Mouse (Mus musculus) Patski (cell line): ENCODE results near the gene Rrp1. TPM values are rescaled to one million over a fixed set of nuclear protein-coding genes. Genes with fewer than 3 reads are reported as not detected.

ENCODE experiments used
- ATAC-seq: fragments of 100-300 bp; one replicate; pipeline ENCODE4 v1.8.0; 2021
- CTCF ChIA-PET: fragments of 350-600 bp; sonication (Branson Sonifier 250); formaldehyde crosslinking; loops from one replicate; lab custom pipeline; 2022; ENCODE audit warnings: inconsistent platforms; lab: Charles Lee
- POLR2A ChIA-PET: fragments of 350-600 bp; sonication (Branson Sonifier 250); formaldehyde crosslinking; loops from one replicate; lab custom pipeline; 2022; ENCODE audit warnings: antibody characterized with exemption, inconsistent platforms; lab: Charles Lee
- DNase-seq: peaks from one replicate; pipeline ENCODE4 v3.0.0-alpha.2; 2011; ENCODE audit warnings: low read depth, low spot score
- H3K27me3 ChIP-seq: fragments of 371-371 bp; one replicate; pipeline ENCODE4 v1.5.1; 2021
- CTCF ChIP-seq: fragments of 100-300 bp; IDR thresholded peaks from one replicate; pipeline ENCODE4 v1.5.1; 2021
- in situ Hi-C: fragments of 300-500 bp; cut with MboI; formaldehyde crosslinking; loops from 3 replicates; pipeline ENCODE4 v1.11.1; 2018; ENCODE audit warnings: low pct_unique_long_range_greater_than_20kb, mixed read lengths
- polyA plus RNA-seq: library from polyadenylated mRNA; unstranded; gene quantifications from one replicate; pipeline ENCODE4 v1.2.3, GENCODE M21; 2021

Rrp1 gene
- polyA plus RNA-seq, 1 experiment from 2014 or later: 297 TPM

DNA sequence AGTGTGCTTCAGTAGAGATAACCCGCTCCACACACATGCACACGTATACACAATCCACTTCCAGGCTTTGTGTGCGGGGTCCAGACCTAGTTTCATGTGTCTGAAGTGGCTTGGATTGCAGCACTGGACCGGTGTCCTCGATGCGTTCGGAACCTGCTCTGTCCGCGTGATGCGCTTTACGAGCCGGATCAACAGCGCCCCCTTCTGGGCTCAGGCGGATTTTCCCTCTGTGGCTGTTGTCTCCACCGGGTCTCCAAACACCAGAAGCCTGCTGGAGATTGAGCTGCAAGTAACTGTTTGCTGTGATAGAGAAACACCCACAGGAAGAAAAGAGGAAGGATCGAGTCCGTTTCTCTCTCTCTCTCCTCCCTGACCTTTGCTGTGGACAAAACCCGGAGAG is 20.8 kb downstream of the Rrp1 start:
- POLR2A ChIA-PET: interaction anchor here (1.5 kb wide), 1 partner anchor 36 kb away, joined by 3 read pairs; no protein-coding TSS in a partner anchor
- DNase-seq: no peak
- no peaks in the 10 kb centered on the region for H3K27me3 ChIP-seq
- in situ Hi-C loops: loop anchor here (5.0 to 25.0 kb wide), 4 partner anchors 70 to 355 kb away; partner anchors contain the start of genes Aire, Dnmt3l and Pwp2
- CTCF ChIA-PET: interaction anchor here (0.7 to 2.8 kb wide), 26 partner anchors 9 to 174 kb away, joined by 3 to 28 read pairs (median 4); no protein-coding TSS in a partner anchor
- TF ChIP-seq CTCF: no peak
- no peak for ATAC-seq

DNA sequence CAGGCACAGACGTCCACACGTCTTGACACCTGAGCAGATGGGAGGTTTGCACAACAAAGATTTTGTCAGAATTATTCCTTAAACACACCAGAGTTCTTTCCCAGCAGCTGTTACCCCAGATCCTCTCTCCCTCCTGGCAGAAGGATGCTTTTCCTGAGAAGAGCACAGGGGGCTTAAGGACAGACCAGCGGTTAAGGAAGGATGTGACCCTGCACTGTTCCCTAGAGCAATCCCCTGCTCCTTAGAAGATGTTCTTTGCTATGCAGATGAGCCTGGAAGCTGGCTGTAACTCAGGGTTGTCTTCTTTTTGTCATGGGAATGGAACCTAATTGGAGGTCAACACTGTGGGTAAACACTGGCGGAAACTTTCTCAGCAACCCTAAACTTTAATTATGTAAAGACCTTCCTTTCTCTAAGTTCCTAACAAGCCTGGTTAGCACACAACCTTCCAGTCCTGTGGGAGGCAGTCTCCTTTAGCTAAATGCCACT is 21.8 kb downstream of the Rrp1 start:
- POLR2A ChIA-PET: no interaction called here
- CTCF ChIA-PET: interaction anchor here (0.7 to 2.8 kb wide), 17 partner anchors 8 to 144 kb away, joined by 3 to 28 read pairs (median 6); no protein-coding TSS in a partner anchor
- H3K27me3 ChIP-seq: no peaks in the 10 kb centered on the region
- no peak for DNase-seq
- TF ChIP-seq CTCF: no peak
- in situ Hi-C loops: loop anchor here (5.0 to 25.0 kb wide), 4 partner anchors 69 to 354 kb away; partner anchors contain the start of genes Aire, Dnmt3l and Pwp2
- no peak for ATAC-seq

DNA sequence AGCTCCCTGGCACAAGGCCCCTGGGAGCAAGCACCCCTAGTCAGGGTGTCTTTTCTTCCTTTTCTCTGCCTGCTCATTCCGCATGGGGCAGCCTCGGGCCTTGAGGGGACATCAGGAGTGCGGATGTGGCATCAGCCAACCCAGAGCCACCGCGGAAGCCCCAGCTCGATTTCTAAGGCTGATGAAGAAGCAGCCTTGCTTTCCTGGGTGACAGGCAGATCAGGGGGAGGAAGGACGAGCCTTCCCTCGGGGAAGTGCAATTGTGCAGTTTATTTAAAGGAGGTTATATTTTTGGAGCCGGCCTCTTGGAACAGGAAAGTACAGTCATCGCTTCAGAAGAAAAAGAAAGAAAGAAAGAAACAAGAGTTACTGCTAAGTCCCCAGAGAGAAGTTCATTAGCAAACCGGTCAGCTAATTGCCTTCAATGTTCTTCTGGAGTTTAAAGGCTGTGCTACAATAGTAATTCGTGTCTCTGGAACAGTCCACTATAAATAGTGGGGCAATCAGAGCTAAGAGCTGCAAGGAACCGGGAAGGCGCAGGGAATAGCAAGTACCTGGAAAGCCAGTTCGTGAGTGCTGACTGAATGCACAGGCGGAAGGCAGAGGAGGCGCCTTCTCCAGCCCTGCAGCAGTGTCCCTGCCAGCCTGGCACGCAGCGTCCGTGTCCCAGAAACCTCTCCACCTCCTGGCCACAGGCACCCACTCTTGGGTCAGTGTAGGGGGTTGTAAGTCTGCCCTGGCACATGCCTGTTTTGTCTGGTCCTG is 24.4 kb downstream of the Rrp1 start:
- DNase-seq (no peak), ATAC-seq (no peak)
- ChIA-PET CTCF (interaction anchor here (0.8 to 1.7 kb wide), 5 partner anchors 10 to 110 kb away, joined by 3 to 5 read pairs (median 3); partner anchors contain the start of gene Rrp1), POLR2A (no interaction called here)
- no peak for TF ChIP-seq CTCF
- in situ Hi-C loops: loop anchor here (25.0 kb wide), 1 partner anchor 351 kb away; the partner anchor contains the start of genes Aire and Dnmt3l
- peaks cover 7% of the 10 kb centered on the region for H3K27me3 ChIP-seq

DNA sequence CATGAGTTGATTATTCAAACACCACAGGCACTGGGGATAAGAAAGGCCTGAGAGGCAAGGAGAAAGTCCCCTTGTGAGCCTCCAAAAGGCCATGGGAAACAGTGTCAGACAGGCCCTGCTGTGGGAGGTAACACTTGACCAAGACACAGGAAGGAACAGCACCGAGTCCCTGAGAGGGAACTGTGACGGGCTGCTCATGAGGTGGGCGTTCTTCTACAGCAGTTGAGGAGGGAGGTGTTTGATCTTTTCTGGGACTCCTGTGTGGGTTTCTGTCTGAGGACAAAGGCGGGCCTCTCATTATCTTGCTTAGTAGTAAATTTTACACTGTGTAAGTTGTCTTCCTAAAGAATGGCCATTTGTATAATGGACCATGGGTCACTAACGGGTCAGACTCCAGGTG is 27.3 kb downstream of the Rrp1 start:
- ChIA-PET POLR2A (no interaction called here), CTCF (interaction anchor here (1.3 kb wide), 1 partner anchor 29 kb away, joined by 4 read pairs; no protein-coding TSS in a partner anchor)
- in situ Hi-C loops: loop anchor here (25.0 kb wide), 1 partner anchor 348 kb away; the partner anchor contains the start of genes Aire and Dnmt3l
- TF ChIP-seq CTCF: no peak
- ATAC-seq (no peak), DNase-seq (no peak)
- peaks cover 7% of the 10 kb centered on the region for H3K27me3 ChIP-seq

DNA sequence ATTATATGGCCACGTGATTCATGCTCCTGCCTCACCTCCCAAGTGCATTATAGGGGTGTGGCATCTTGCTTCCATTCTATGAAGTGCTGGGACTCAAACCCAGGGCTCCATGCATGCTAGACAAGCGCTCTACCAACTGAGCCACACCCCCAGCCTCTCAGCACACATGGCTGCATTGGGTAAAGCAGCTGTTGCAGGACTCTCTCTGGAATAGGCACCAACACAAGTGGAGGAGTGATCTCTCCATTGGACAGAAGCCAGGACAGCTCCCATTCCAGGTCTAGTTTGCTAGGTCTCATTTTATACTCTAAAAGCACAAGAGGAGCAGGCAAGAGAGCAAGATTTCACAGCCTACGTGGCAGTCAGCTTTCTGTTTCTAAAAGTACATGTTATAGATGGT is 29.3 kb downstream of the Rrp1 start:
- ChIA-PET CTCF (interaction anchor here (0.9 to 1.5 kb wide), 4 partner anchors 8 to 49 kb away, joined by 3 to 8 read pairs (median 3); no protein-coding TSS in a partner anchor), POLR2A (no interaction called here)
- ATAC-seq (no peak), DNase-seq (no peak)
- in situ Hi-C loops: loop anchor here (25.0 kb wide), 1 partner anchor 346 kb away; the partner anchor contains the start of genes Aire and Dnmt3l
- H3K27me3 ChIP-seq: peaks cover 7% of the 10 kb centered on the region
- no peak for TF ChIP-seq CTCF

DNA sequence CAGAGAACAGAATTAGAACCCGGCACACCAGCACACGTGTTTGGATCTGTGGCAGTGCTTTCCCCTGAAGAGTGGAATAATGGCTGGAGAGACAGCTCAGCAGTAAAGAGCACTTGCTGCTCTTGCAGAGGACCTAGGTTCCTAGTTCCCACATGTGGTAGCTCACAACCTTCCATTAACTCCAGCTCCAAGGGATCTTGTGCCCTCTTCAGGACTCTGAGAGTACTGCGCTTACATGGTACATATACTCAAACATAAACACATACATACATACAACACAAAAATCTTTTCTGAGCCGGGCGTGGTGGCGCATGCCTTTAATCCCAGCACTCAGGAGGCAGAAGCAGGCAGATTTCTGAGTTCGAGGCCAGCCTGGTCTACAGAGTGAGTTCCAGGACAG is 34.3 kb downstream of the Rrp1 start:
- DNase-seq: no peak
- peak; percentile 48 for TF ChIP-seq CTCF
- no peaks in the 10 kb centered on the region for H3K27me3 ChIP-seq
- ATAC-seq: no peak
- CTCF ChIA-PET: interaction anchor here (0.9 to 2.1 kb wide), 6 partner anchors 8 to 56 kb away, joined by 3 to 6 read pairs (median 4); no protein-coding TSS in a partner anchor
- in situ Hi-C loops: loop anchor here (25.0 kb wide), 1 partner anchor 341 kb away; the partner anchor contains the start of genes Aire and Dnmt3l
- POLR2A ChIA-PET: no interaction called here

DNA sequence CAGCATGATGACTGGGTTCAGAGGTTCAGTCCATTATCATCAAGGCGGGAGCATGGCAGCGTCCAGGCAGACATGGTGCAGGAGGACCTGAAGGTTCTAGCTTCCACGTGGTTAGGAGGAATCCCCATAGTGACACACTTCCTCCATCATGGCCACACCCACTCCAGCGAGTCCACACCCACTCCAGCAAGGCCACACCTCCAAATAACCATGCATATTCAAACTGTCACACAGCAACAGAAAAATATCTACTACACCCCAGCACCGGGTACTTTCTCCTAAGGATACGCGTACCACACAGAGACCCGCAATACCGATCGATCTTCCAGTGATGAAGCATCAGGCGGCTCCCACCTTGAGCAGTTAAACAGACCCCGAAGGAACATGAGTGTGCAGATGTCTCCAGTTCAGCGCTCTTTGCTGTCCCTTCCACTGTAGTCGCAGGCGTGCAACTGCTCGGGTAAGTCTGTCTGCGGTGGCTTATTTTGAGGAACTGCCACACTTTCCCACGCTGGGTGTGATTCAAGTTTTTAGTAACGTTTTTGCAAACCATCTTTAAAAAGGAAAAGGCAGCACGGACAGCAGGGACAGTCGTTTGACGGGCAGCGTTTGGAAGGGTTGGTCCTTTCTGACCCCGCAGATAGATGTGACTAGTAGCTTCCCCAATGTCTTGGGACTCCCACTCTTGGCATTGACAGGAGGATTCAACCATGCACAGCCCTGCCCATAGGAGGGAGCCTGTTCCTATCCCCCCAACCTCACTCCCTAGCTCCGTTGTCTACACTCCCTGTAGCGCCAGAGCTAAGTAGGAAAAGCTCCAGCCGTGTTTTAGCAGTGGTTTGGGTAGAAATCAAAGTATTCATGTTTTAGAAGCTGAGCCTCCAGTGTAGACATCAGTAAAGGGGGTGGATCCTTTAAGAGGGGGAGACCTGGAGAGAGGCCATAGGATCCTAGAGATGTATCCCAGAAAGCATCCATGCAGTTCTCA is 39.9 kb downstream of the Rrp1 start:
- ATAC-seq: no peak
- TF ChIP-seq CTCF: no peak
- ChIA-PET POLR2A (no interaction called here), CTCF (no interaction called here)
- in situ Hi-C loops: no loop called here
- DNase-seq: no peak
- H3K27me3 ChIP-seq: no peaks in the 10 kb centered on the region

DNA sequence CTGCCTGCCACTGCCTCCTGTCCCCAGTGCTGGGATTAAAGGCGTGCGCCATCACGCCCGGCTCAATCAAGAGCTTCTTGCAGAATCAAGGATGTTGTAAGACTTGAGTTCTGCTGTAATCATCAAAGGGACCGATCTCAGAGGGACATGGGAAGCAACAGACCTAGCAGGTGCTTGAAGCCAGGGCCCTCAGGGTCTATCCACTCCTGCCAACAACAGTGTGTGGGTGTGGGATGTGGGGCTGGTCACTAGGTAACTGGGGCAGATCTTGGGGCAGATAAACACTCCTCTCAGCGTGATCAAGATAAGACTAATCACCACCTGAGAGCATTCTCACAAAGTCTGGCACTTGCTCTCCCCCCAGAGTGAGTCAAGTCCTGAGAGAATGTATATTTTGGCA is 41.1 kb downstream of the Rrp1 start:
- ChIA-PET CTCF (interaction anchor here (1.1 kb wide), 1 partner anchor 44 kb away, joined by 3 read pairs; no protein-coding TSS in a partner anchor), POLR2A (no interaction called here)
- ATAC-seq (no peak), DNase-seq (no peak)
- no peak for TF ChIP-seq CTCF
- in situ Hi-C loops: no loop called here
- H3K27me3 ChIP-seq: no peaks in the 10 kb centered on the region

DNA sequence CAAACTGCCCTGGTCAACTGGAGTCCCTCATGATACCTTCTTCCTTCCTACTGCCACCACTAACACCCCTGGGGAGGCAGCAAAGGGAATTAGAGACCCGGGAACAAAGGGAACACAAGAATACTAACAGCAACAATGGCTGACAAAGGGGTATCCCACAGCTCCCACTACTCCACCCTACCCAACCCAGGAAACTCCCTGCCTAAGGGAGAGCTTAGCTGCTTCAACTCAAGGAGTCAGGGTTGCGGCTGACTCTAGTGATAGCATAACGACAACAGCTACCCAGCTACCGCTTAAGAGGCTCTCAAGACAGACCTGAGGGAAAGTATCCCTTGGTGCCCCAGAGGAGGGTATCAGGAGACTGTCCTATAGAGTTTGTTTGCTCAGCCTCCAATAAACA is 45.3 kb downstream of the Rrp1 start:
- no peak for DNase-seq
- no peaks in the 10 kb centered on the region for H3K27me3 ChIP-seq
- TF ChIP-seq CTCF: no peak
- POLR2A ChIA-PET: no interaction called here
- no peak for ATAC-seq
- CTCF ChIA-PET: interaction anchor here (3.1 kb wide), 1 partner anchor 24 kb away, joined by 9 read pairs; no protein-coding TSS in a partner anchor
- in situ Hi-C loops: no loop called here
